Mouse (Mus musculus): ENCODE results near the gene Runx3.
A peak's percentile ranks its signal among the peaks of the same experiment; 100 is the strongest.

Runx3 gene

DNA sequence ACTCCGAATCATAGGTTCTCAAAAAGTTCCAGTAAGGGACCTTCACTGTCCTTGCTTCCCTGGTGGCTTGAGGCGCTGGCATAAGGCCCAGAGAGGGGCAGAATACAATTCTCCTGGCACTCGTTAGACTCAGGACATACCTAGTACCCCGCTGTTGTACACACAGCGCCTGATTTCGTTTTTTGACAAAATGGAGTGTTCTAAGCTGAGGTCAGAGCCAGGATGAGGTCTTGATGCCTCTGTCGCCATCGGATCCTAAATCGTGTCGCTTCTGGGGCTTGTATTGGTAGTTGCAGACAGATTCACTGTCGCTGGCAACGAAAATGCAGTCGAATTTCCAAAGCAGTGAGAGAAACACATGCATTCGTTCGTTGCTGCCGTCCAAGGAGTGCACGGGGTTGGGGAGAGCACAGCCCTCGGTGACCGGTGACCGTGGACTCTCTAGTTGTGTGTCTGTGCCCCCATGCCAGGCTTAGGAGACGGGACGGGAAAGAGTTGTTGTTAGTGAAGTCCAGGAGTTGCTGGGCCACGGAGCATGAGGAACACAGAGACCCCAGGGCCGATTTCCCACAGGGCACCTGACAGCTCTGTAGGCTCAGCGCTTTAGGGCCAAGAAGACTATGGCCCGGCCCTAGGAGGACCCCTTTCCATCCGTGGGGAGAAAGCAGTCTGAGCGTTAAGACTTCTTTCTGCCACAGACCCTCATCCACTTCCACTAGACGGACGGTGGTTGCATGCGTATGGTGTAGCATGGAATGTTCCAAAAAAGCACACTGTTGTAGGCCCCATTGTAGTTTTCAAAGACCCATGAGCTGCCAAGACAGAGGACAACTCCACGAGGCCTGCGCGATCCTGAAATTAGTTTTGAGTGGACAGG, 30.9 kb downstream of the Runx3 start:
- DNase-seq (ENCODE audit: low read depth), result no peak

GRCm38 (mm10) chr4:135151988-135152594, 31.6 kb downstream of the Runx3 start:
- peak; percentile 65 for DNase-seq (ENCODE audit: low read depth)

DNA sequence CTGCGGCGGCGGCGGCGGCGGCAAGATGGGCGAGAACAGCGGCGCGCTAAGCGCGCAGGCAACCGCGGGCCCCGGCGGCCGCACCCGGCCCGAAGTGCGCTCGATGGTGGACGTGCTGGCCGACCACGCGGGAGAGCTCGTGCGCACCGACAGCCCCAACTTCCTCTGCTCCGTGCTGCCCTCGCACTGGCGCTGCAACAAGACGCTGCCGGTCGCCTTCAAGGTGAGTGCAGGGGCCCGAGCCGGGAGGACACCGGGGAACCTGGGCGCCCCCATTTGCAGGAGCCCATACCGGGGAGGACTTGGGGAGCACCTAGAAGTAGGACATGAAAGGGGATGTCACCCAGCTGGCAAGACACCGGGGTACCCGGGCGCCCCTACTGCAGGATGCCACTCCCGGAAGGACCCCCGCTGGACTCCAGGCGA, 32.4 kb downstream of the Runx3 start:
- peak; percentile 63 for DNase-seq (ENCODE audit: low read depth)

GRCm38 (mm10) chr4:135153260-135154088, 33.0 kb downstream of the Runx3 start:
- DNase-seq (ENCODE audit: low read depth), result peak; percentile 60

DNA sequence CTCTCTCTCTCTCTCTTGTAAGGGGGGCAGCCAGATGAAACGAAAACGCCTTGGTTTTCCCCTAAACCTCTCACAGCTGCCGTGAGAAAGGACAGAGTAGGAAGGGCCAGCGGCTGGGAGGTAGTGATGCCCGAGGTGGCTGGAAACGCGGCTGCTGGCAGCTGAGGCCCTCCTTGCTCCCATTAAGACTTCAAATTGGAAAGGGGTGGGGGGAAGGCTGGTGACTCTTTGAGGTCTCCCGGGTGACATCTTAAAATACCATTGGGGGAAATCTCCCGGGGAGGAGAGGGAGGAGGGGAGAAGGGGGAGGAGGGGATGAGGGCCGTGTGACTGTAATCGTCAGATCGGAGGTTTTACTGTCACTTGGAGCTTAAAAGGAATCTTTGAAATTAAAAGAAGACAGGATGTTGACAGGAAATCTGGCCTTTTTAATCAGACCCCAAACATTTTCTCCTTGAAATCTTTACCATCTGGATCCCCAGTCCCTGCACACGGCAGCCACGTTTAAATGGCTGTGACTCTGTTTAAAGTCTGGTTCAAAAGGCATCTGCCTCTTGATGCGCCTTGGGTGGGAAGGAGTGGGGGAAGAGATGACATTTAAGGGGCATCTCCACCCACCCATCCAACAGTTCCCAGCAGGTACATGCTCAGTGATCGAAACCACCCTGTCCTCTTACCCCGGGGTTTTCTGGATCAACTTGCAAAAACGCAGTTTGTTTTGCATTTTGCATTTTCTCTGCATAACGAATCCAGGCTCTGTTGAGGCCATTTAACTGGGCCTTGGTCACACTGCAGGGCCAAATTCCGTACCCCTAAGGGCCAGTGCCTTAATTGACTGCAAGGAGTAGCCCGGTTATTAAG, 33.9 kb downstream of the Runx3 start:
- DNase-seq (ENCODE audit: low read depth), result peak; percentile 81

- DNase-seq (ENCODE audit: low read depth), result no peak
These were observed 34.8 kb downstream of the Runx3 start for GRCm38 (mm10) chr4:135155106-135155800.

DNA sequence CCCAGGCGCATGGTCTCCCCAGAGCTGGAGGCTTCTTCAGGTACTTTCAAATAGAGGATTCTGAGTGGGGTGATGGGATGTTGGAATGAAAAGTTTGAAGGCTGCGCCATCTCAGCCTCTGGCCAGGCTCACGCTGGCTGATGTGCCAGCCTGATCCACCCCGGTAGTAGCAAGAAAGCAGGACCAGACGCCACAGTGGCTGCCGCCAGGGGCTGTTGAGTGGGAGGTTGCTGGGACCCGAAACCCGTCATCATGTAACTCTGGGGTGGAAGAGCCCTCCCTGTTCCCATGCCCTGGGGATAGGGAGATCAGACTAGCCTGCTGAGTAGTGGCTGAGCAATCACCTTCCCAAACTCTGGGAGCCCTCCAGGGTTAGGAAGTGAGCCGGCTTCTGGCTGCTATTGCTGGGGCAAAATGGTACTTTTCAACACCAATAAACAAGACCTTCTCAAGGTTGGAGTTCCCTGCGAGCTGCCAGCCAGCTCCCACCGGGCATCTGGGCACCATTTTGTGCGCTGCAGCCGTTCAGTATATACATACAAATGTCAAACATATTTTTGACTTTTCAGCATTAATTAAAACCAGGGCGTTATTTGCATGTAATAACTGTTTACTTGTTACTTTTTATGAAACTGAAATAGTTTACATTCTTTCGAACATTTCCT, 35.5 kb downstream of the Runx3 start:
- no peak for DNase-seq (ENCODE audit: low read depth)

DNA sequence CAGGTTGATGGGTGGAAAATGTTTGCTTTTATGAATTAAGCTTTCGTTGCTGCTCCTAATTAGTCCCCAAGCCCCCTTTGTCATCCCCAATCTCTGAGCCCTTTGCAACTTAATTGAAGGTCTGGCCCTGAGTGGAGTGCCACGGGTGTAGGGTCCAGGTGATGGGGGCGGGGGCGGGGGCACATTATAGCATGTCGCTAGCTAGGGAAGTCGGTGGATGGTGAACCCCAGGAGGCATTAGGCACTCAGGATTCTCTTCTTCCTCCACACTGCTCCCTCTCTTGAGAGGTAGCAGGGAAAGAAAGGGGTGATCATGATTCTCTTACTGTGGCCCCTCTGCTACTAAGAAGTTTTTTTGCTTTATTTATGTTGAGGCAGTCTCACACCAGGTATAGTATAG, 36.1 kb downstream of the Runx3 start:
- no peak for DNase-seq (ENCODE audit: low read depth)

DNA sequence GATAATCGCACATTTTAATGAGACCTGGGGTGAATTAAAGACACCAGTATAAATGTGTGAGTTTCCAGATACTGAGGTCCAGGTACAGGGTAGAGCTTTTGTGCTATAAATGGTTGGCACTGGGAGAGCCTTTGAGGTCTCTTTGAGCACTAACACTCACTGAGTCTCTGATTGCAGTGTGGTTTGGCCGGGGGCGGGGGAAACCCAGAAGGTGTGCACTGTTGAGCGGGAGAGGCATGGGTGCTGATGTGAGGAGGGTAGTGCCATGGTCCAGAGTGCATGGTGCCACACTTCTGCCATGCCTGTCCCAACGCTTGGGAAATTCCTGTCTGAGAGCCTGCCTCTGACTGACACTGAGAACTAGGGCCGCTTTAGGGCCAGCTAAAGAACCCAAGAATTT, 36.9 kb downstream of the Runx3 start:
- DNase-seq (ENCODE audit: low read depth), result no peak

- peak; percentile 62 for DNase-seq (ENCODE audit: low read depth)
These were observed 38.4 kb downstream of the Runx3 start for GRCm38 (mm10) chr4:135158724-135159409.

GRCm38 (mm10) chr4:135159663-135160062, 39.2 kb downstream of the Runx3 start:
- peak; percentile 70 for DNase-seq (ENCODE audit: low read depth)

GRCm38 (mm10) chr4:135160168-135160567, 39.7 kb downstream of the Runx3 start:
- DNase-seq (ENCODE audit: low read depth), result peak; percentile 67

GRCm38 (mm10) chr4:135161441-135161840, 41.0 kb downstream of the Runx3 start:
- no peak for DNase-seq (ENCODE audit: low read depth)

DNA sequence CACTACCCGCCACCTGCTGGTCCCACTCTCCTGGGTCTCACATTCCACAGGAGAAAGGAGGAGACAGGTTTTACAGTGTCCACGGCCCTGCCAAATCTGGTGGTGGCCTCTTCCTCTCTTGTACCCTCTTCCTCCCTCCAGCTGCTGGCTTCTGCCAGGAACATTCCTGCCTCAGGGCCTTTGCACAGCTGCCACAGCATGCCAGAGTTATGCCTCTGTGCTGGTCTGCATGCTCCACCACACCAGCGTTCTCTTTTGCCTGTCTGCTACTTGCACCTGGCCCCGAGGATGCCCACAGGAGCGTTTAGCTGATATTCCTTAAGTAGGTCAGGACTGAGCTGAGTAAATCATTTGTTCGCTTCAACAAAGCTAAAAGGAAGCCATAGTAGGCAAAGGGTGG, 45.3 kb downstream of the Runx3 start:
- DNase-seq (ENCODE audit: low read depth), result no peak

GRCm38 (mm10) chr4:135166413-135167225, 46.2 kb downstream of the Runx3 start:
- DNase-seq (ENCODE audit: low read depth), result no peak

DNA sequence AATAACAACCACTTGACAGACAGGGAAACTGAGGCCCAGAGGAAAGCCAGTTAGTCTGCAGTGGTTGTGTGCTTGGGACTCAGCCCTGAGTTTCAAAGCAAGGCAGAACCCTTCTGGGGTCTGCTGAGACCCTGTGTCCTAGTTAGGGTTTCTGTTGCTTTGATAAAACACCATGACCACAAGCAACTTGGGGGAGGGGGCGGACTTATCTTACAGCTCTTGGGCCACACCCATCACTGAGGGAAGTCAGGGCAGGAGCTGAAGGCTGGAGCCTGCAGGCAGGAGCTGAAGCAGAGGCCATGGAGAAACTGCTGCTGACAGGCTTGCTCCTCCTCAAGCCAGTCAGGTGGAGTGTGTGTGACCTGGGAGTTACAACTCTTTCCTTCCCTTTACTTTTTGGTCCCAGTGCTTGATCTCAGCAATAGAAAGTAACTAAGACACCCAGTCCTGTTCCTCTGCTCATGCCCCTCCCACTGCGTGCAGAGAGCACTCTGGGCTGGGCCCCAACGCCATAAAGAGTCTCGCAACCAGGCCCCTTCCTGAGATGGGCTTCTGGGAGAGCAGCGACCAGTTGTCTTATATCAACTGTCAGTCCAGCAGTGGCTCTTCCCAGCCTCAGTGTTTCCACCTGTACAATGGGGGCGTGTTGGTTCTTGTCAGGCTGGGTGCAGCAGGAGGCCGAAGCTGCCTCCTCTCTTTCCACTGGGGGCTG, 47.5 kb downstream of the Runx3 start:
- peak; percentile 36 for DNase-seq (ENCODE audit: low read depth)

DNA sequence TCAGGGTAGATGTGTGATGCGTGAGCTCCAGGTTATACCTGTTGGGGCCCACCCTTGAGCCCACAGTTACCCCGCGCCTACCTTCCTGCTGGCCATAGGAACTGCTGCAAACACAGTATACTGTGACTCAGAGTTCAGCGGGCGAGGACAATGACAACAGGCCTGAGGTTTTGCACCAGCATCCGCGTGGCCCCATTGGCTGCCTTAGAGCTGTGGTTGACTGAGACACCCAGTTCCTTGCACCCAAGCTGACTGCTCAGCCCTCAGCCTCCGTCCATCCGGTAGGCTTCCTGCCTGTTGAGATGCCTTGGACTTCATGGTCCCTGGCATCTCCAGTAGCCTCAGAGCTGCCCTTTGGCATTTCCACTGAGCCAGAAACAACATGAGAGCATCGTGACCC, 48.6 kb downstream of the Runx3 start:
- DNase-seq (ENCODE audit: low read depth), result peak; percentile 66

DNA sequence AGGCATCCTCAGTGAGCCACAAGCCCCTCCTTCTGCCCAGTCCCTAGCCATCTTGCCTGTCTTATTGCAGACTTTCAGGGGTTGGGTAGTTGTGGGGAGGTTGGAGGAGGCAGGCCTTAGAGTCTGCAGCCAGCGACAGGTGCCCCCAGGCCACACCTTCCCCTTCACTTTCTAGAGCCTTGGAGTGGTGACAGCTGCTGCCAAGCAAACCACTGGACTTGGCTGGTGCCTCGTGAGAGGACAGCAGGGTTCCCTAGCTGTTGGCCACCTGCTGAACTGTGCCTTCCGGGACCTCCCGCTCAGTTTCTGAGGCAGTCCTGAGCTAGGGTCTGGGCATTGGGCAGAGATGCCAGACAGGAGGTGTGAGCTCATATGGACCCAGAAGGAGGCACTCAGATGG, 49.0 kb downstream of the Runx3 start:
- DNase-seq (ENCODE audit: low read depth), result no peak
